Comparison of ENCODE assay signal across 14 mouse cellular contexts in genomic region chr2:132112319-132112718, GRCm38 (mm10).
"Had no signal": no experiment of that assay in that cellular context is flagged by ENCODE, and none has a peak within 500 bp of the region (broad histone marks: within the 10 kb centered on the region; RNA-seq: fewer than 3 reads in every experiment).

No protein-coding gene starts in this region.

- H3K4me3 ChIP-seq: limb, embryonic 13.5 days; liver, embryonic 15.5 days; midbrain, embryonic 12.5 days had no signal

- H3K9me3 ChIP-seq: limb, embryonic 13.5 days; liver, embryonic 15.5 days; midbrain, embryonic 12.5 days had no signal

- H3K27ac ChIP-seq: limb, embryonic 13.5 days; liver, embryonic 15.5 days; midbrain, embryonic 12.5 days; stomach, postnatal 0 days had no signal

- H3K4me2 ChIP-seq: limb, embryonic 13.5 days; liver, embryonic 15.5 days; midbrain, embryonic 12.5 days had no signal

- H3K36me3 ChIP-seq: liver, embryonic 15.5 days; midbrain, embryonic 12.5 days had no signal

- DNase-seq: kidney, adult 18-20 months; kidney, postnatal 14 days; layer of hippocampus, postnatal 36 days; left cerebral cortex, postnatal 4 days; lung, adult 2 months; lung, postnatal 36 days; right cerebral cortex, postnatal 25 days; thymus, postnatal 14 days had no signal

- ATAC-seq: lung, postnatal 0 days; midbrain, embryonic 16.5 days had no signal

- H3K9ac ChIP-seq: limb, embryonic 13.5 days; liver, embryonic 15.5 days; midbrain, embryonic 12.5 days had no signal

- H3K4me1 ChIP-seq: midbrain, embryonic 12.5 days had no signal

- H3K27me3 ChIP-seq: limb, embryonic 13.5 days; liver, embryonic 15.5 days; midbrain, embryonic 12.5 days had no signal
